Mouse (Mus musculus) stomach, postnatal 0 days (tissue): ENCODE results near the gene Unc5cl.

Source experiments
- CTCF ChIP-seq: IDR thresholded peaks from 2 replicates; pipeline ENCODE4 v1.5.1; 2016; ENCODE audit warnings: antibody characterized with exemption, low read depth, mild to moderate bottlenecking, moderate library complexity
- EP300 ChIP-seq: optimal IDR thresholded peaks from 2 replicates; pipeline ENCODE3; 2016; ENCODE audit warnings: antibody characterized with exemption

DNA sequence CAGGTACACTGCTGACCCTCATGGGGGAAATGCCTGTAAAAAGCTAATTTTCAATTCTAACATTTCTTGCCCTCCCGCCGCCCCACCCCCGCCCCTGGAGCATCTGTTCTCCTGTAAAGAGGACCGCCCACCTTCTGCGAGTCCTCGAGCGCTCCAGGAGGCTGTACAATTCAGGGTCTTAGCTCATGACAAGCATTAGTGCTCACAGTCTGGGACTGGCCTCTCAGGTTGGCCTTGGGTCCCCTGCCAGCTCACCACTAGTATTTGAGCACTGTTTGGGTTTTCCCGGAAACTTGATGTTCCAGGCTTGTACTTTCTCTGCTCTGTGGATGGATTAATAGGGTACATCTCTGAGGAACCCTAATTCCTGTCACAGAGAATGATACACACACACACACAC is 39.3 kb downstream of the Unc5cl start:
- no peak for TF ChIP-seq CTCF
- TF ChIP-seq EP300 = no peak
